Mouse (Mus musculus): ENCODE measurements around the gene Stx17.

The Stx17 gene

GRCm38 (mm10) chr4:48124773-48125469 lies at the start of gene Stx17:
Gene Stx17, plus strand, starts transcription at chr4:48124915.
- DNase-seq (ENCODE audit: low read depth) = peak; percentile 92

GRCm38 (mm10) chr4:48076693-48077471 lies 47.8 kb upstream of the Stx17 start:
- DNase-seq (ENCODE audit: low read depth) = peak; percentile 15

DNA sequence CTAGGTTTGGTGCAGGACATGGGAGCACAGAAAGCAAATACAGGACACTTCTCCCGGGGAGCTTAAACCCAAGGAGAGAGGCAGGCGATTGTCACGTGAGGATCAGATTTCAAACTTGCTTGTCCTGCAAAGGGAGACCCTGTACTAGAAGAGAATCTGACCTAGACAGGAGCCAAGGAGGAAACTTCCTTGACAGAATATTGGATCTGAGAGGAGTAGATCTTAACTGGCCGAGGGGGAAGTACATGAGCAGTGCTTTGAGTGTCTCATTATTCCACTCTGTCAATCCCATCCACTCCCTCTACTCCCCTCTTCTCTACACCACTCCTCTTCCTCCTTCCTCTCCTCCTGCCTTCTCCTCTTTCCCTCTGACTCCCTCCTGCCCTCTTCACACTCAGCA lies 46.5 kb upstream of the Stx17 start:
- DNase-seq (ENCODE audit: low read depth) = no peak

- no peak for DNase-seq (ENCODE audit: low read depth)
Observed at GRCm38 (mm10) chr4:48079285-48080039, 45.3 kb upstream of the Stx17 start.

DNA sequence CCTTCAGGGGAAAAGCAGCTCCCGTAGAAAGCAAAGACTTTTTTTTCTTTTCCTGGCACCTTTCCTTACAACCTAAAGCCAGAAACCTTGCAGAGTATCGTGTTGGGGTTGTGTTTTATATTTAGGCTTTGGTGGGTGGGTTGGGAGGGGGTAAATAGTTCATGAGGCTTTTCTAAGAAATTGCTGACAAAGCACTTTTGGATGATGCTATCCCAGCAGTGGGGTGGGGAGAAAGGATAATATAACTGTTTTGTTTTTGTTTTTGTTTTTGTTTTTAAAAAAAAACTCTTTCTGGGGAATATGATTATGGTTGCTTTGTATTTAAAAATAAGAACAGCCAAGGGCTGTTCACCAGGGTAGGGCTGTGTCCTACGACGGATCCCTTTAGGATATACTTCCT lies 41.3 kb upstream of the Stx17 start:
- no peak for DNase-seq (ENCODE audit: low read depth)

DNA sequence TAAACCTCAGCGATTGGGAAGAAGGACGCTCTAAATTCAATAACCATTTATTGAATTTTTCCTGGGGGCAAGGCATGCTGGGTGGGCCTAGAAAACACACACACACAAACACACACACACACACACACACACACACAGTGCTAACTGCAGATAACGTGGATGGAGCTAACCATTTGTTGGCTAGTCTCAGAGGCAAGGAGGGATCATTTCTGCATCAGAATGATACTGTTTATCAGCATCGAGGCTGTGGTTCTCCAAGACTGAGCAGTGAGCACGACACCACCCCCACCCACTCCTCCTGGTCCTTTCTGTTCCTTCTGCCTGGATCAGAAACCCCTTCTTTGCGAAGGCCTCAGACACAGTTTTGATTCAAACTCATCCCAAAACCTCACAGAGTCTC lies 38.1 kb upstream of the Stx17 start:
- DNase-seq (ENCODE audit: low read depth) = no peak

DNA sequence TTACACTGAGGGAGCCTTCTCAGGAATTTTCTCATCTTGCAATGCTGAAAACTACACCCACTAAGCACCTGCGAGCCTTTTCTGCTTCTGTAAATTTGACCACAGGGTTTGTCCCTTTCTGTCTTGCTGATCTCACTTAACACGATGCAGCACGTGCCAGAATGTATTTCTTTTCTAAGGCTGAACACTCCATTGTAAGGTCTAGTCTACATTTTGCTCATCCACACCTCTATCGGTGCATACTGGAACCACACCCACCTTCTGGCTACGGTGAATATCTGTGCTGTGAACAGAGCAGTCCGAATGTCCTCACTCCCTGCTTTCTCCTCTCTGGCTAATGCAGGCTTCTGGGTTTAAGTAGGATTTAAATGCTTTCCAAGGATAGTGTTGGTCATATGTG lies 37.2 kb upstream of the Stx17 start:
- no peak for DNase-seq (ENCODE audit: low read depth)

GRCm38 (mm10) chr4:48093221-48093620 lies 31.5 kb upstream of the Stx17 start:
- DNase-seq (ENCODE audit: low read depth) = no peak

DNA sequence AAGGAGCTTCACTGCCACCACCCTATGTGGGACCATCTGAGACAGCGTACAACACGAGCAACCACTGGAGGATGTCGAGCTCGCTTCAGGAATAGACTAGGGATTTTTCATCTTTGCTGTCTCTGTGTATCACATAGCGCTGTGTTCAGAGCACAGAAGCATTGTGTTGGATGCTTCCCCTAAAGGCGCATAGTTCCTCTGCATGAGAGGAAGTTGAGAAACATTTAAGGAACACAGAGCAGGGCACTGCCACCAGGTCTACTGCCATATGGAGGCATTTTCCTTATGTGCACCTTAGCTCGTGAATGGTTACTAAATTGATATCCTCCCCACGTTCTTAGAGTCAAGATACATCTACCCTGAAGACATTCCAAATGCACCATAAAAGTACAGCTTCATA lies 24.5 kb upstream of the Stx17 start:
- DNase-seq (ENCODE audit: low read depth) = no peak

DNA sequence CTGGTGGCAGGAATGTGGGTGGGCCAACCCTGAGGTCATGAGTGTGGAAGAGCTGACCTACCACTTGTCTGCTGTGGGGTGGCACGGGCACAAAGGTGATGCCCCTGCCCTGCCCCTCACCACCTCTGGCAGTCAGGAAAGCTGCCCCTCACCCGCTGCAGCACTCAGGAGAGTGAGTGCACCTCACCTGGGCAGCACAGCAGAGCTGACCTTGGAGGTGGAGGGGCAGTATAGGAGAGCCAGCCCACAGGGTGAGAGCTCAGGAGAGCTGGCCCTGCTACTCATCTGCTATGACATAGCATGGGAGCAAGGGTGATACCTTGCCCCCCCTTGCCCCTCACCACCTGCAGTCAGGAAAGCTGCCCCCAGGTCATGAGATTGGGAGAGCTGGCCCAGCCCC lies 22.7 kb upstream of the Stx17 start:
- DNase-seq (ENCODE audit: low read depth) = no peak

DNA sequence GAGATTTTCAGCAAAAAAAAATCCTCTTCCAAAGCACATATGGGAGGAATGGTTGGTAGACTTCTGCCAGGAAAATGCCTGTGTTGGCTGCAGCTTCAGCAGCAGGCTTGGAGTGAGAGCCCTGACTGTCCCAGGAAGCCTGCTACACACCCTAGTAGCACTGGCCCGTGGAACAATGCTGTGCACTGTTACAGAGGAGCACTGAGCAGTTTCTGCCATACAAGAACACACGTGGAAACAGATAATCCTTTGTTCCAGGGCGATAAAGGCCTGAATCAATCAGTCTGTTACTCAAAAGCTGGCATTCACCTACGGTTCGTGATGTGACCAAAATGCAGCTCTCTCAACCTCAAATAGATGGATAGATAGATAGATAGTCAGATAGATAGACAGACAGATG lies 19.3 kb upstream of the Stx17 start:
- no peak for DNase-seq (ENCODE audit: low read depth)

- DNase-seq (ENCODE audit: low read depth) = no peak
Observed at GRCm38 (mm10) chr4:48107086-48107485, 17.6 kb upstream of the Stx17 start.

DNA sequence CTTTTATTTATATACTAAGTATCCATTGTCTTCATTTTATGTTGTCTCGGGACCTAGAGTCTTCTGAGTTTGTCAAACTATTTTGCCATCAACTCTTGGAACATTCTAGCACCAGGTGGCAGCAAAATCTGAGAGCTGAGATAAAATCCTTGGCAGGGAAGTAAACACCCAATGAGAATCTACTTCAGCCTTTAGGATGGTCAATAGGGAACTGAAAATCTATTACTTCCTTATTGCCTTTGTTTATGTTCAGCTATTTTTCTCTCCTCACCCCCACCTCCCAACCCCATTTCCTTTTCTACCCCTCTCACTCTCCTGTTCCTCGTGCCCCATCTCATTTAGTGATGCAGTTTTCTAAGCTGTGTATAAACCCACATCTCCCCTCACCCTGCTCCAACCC lies 16.1 kb upstream of the Stx17 start:
- no peak for DNase-seq (ENCODE audit: low read depth)

DNA sequence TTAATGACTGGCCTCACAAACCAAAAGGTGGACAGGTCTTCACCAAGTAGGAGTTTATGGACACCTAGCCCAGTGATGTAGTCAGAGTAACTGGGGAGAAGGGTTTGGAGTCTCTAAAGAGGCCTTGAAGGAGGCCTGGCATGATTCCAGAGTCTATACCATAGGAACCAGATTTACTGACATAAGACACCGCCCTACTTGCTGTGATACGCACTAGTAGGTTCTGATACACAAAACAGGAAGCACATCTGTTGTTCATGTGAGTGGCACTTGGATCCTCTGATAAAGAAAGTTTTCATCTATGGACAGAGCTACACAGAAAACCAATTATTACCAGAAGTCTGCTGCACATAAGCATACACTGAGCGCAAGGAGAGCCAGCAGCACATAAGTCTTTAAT lies 14.4 kb upstream of the Stx17 start:
- DNase-seq (ENCODE audit: low read depth) = no peak

DNA sequence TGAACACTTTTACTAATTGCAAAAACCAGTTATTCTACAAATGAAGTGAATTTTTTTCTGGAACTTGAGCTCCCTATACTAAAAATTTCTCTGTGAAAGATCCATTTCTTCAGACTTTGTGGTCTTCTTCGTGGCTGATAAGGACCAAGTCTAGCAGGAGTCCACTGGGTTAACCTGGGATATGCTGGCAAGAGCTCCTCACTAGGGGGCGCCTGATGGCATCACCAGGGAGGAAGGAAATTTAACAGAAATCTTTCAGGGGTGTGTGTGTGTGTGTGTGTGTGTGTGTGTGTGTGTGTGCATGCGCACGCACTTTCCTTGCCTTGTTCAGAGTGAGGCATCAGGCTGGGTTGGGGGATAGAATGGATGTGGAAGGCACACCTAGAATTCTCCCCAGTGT lies 8.5 kb upstream of the Stx17 start:
- DNase-seq (ENCODE audit: low read depth) = peak; percentile 25

- no peak for DNase-seq (ENCODE audit: low read depth)
Observed at GRCm38 (mm10) chr4:48124416-48124772, 321 bp upstream of the Stx17 start.

DNA sequence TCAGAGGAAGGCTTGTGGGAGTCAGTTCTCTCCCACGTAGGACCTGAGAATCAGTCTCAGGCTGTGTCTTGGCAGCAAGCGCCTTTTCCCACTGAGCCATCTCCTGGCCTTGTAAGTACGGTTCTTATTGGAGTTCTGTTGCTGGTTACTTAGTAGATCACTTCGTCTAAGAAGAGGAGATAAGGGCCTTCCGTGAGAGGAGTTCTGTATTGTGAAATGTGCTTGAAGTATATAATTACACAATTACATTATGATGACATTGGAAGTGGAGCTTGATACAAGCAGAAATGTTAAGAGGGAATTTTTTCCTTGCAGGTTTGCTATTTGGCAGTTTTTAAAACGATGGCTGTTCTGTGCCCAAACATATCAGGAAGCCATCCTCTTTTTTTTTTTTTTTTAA lies 5.6 kb downstream of the Stx17 start:
- no peak for DNase-seq (ENCODE audit: low read depth)

DNA sequence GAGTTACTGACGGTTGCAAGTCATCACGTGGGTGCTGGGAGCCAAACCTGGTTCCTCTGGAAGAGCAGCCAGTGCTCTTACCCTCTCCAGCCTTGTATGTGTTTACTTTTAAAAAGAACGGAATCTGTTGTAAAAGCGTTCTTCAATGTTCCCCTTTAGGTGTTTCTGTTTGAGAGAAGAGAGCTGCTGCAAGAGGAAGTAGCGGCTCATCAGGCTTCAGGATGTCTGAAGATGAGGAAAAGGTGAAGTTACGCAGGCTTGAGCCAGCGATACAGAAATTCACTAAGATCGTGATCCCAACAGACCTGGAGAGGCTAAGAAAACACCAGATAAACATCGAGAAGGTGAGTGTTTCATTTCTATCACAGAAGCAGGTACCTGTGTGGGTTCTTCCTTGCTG lies 6.9 kb downstream of the Stx17 start:
- no peak for DNase-seq (ENCODE audit: low read depth)

GRCm38 (mm10) chr4:48132721-48133120 lies 8.0 kb downstream of the Stx17 start:
- DNase-seq (ENCODE audit: low read depth) = no peak

- no peak for DNase-seq (ENCODE audit: low read depth)
Observed at GRCm38 (mm10) chr4:48149492-48149891, 24.8 kb downstream of the Stx17 start.

DNA sequence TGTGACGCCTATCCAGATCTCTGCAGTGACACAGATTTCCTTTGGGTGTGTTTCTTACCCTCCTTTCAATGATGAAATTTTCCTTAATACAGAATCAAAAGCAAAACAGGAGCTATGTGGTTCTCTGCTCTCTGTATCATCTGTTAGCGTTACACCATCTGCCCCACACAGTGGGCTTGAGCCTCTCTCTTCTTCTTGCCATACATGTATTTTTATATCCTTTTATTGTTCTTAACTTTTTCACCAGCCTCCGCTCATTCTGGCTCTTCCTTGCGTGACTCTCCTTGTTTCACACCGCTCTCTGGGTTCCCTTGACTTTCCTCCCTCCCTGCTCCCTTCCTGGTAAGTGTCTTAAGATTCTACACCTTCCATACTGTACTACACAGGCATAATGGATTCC lies 28.5 kb downstream of the Stx17 start:
- DNase-seq (ENCODE audit: low read depth) = no peak

- DNase-seq (ENCODE audit: low read depth) = no peak
Observed at GRCm38 (mm10) chr4:48155864-48156263, 31.1 kb downstream of the Stx17 start.

GRCm38 (mm10) chr4:48160386-48160785 lies 35.7 kb downstream of the Stx17 start:
- no peak for DNase-seq (ENCODE audit: low read depth)
